Mouse (Mus musculus): Measurements from ENCODE around the gene Fasl. TPM values are rescaled to one million over a fixed set of nuclear protein-coding genes. Genes with fewer than 3 reads are reported as not detected.

Fasl gene
- total RNA-seq, 1 experiment from 2014 or later: 0.50 TPM

DNA sequence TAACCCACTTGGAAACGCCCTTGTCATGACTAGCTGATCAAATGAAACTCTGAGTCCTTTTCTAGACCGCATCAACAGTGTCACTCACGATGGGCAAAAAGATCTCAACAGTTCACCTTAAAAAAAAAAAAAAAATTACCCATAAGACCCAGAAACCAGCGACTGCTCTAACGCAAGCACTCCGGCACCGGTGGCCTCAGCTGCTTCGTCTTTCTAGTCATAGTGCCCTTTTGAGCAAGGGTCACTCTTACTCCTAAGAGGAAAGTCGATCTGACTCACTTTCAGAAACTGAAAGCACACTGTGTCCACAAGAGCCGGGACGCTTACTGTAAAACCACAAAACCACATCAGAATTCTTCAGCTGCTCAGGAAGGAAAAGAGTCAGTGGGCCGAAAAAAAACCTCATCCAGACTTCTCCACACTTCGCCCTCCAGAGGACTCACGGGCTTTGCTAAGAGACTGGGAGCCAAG is 53.5 kb downstream of the Fasl start:
- peak; percentile 84 to 91 for ATAC-seq (replicated peaks in 1 of 2; ENCODE audit: insufficient read depth in 1 of 2, low FRiP score in 2 of 2, low TSS enrichment in 1 of 2, low read depth in 1 of 2, poor library complexity in 2 of 2, severe bottlenecking in 2 of 2)

DNA sequence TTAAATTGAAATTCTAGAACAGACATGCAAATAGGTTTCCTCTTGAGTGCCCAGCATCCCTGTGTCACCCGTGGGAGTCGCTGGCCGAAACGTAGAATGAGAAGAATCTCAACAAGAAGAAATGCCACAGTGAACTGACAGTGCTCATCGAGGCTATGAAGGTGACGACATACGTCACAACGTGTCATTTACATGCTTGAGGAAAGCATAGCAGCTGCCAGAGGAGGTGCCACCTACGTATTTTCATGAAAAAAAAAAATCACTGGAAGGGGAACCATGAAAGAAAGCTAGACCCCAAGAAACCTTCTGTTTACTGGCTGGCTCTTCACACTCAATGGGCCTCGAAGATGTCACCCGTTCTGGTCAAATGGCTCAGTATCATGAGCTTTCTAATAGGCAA is 54.0 kb downstream of the Fasl start:
- ATAC-seq (replicated peaks in 1 of 2; ENCODE audit: insufficient read depth in 1 of 2, low FRiP score in 2 of 2, low TSS enrichment in 1 of 2, low read depth in 1 of 2, poor library complexity in 2 of 2, severe bottlenecking in 2 of 2): no peak; a peak in 1 of 4 replicates

Other genes with a start within 250 kb of the Fasl start
- 141 TPM in 2 replicates for gene Suco, start 88.2 kb upstream of the Fasl start, total RNA-seq (2017)
- gene Pigc, start 180.7 kb upstream of the Fasl start, total RNA-seq (2017): 14.9 and 22.1 TPM in 2 replicates
- not detected in 2 replicates for gene 4930558K02Rik, start 191.1 kb upstream of the Fasl start, total RNA-seq (2017)

Measured in hematopoietic stem cell, adult 5-6 weeks (primary cell).